Mouse (Mus musculus): ENCODE data around the gene Rsph3a. TPM values are rescaled to one million over a fixed set of nuclear protein-coding genes. Genes with fewer than 3 reads are reported as not detected.

The Rsph3a gene
- polyA plus RNA-seq, 1 experiment: 58.5 TPM

Other genes with a start within 250 kb of the Rsph3a start
- gene Fndc1, start 118.3 kb upstream of the Rsph3a start, polyA plus RNA-seq (2012; rRNA removed): 1.4 and 5.0 TPM in 2 replicates
- gene Tagap, start 19.6 kb upstream of the Rsph3a start, polyA plus RNA-seq (2012; rRNA removed): 0.25 and 0.37 TPM in 2 replicates
- 0.24 and 0.90 TPM in 2 replicates for gene Gm49673, start 202.2 kb downstream of the Rsph3a start, polyA plus RNA-seq (2012; rRNA removed)
- gene Rnaset2a, start 202.5 kb downstream of the Rsph3a start, polyA plus RNA-seq (2012; rRNA removed): 14.4 and 16.0 TPM in 2 replicates
- gene Fgfr1op, start 219.9 kb downstream of the Rsph3a start, polyA plus RNA-seq (2012; rRNA removed): 14.1 and 14.6 TPM in 2 replicates

All from brain, embryonic 14.5 days (tissue).